Mouse (Mus musculus) G1E (cell line): ENCODE measurements at regions not wholly inside any gene's neighbourhood (a gene's known extent, or its start where the extent isn't known, plus 50 kb on each side); places are given as distances from the start of the nearest gene placed in this dataset.

Experiments
- CTCF ChIP-seq: IDR thresholded peaks from 2 replicates; pipeline ENCODE4 v1.5.1; 2012; ENCODE audit warnings: low read depth, low read length, inconsistent platforms, mixed read lengths
- GATA1 ChIP-seq: IDR thresholded peaks from 2 replicates; pipeline ENCODE4 v1.6.1; 2012; ENCODE audit warnings: borderline replicate concordance, low read length, inconsistent platforms, mixed read lengths
- GATA2 ChIP-seq: IDR thresholded peaks from 2 replicates; pipeline ENCODE4 v1.6.1; 2012; ENCODE audit warnings: low read depth, low read length, inconsistent platforms, borderline replicate concordance
- POLR2AphosphoS5 ChIP-seq: IDR thresholded peaks from 2 replicates; pipeline ENCODE4 v1.6.1; 2012; ENCODE audit warnings: low read depth, low read length, inconsistent platforms; ENCODE audit not compliant: insufficient replicate concordance
- TAL1 ChIP-seq: conservative IDR thresholded peaks from 2 replicates; pipeline ENCODE4 v1.6.1; 2012; ENCODE audit warnings: low read depth, low read length, inconsistent platforms, mixed read lengths

GRCm38 (mm10) chr19:15850722-15851121 is 96.4 kb downstream of the Psat1 start:
- TF ChIP-seq CTCF (no peak), TAL1 (peak; percentile 31; the same call in 1 of the 2 replicates), GATA1 (no peak), POLR2AphosphoS5 (no peak), GATA2 (no peak)
